Mouse (Mus musculus): ENCODE data around the gene Fnbp1.
"Not testable (repeated sequence)": the region's sequence is repeated elsewhere in the genome, so short reads cannot be mapped to it uniquely, and the experiment has no call there.

Gene Fnbp1

DNA sequence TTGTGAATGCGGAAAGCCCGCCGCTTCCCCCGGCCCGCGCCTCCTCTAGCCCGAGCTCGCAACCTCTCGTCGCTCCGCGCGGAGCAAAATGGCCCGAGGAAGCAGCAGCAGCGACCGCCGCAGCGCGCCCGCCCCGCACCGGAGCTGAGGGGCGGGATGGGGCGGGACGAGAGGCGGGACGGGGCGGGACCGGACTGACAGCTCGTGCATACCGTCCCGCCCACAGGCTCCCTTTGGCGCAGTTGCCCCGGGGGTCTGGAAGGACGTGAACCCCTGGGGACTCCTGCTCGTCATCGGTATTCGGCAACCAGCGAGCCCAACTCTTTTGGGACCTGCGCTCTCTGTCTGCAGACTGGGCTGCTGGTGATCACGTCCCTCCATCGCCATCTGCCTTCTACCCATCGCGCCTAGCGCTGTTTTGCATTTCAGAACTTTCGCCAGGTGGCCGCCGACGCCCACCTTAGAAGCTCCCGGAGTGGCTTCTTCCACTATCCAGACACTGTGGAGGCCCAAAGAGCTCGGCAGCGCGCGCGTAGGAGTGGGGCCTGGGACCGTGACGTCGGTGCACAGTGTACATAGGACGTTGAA lies at the start of gene Fnbp1:
TSS of gene Fnbp1 (minus strand) at position 142 of the 588 bp plus-strand sequence.
- peak; percentile 78 for DNase-seq (ENCODE audit: low spot score)

DNA sequence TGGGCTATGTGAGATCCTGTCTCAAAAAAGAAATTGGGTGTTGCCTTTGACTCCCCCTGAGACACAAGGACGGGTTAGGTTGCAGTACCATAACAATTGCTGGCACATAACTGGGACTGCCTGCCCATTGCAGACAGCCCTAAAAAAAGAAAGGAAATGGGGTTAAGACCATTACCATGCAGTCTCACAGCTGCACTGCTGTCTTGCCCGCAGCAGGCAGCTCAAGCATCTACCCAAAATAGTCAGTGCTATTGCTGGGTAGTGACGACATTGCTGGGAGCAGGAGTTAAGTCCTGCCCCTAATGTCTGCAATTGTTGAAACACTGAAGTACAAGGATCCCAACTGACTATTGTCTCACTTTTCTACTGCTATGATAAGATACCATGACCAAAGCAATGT lies 47.8 kb upstream of the Fnbp1 start:
- no peak for DNase-seq (ENCODE audit: low spot score)

DNA sequence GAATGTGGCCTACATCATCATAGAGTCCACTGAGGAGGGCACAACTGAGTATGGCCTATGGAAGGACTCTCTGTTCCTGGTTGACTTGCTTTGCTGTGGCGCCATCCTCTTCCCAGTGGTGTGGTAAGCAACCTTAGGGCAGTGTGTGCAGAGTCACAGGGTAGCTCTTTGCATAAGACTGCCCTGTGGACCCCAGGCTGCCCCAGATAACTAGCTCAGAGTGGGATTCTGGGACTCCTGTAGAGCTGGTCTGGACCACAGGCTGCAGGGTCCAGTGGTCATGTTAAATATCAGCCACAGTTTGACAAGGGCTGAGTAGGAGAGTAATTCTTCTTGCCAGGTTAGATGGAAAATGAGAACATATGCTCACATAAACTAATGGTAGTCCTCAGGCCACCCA lies 46.9 kb upstream of the Fnbp1 start:
- DNase-seq (ENCODE audit: low spot score) = no peak

DNA sequence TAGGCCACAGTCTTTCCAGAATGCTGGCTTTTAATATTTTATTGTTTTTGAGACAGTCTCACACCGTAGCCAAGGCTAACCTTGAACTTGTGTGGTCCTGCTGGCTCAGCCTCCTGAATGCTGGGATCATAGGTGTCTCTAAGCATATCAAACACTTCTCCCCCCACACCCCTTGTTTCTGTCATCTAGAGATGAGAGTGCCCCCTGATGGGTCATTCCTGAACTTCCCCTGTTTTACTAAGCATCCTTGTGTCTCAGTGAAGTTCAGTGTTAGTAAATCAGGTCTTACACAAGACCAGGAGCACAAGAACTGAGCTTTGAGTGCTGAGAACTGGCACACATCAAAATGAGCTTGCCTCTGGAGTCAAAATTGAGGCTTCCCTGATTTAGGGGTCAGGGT lies 42.0 kb upstream of the Fnbp1 start:
- DNase-seq (ENCODE audit: low spot score) = no peak

DNA sequence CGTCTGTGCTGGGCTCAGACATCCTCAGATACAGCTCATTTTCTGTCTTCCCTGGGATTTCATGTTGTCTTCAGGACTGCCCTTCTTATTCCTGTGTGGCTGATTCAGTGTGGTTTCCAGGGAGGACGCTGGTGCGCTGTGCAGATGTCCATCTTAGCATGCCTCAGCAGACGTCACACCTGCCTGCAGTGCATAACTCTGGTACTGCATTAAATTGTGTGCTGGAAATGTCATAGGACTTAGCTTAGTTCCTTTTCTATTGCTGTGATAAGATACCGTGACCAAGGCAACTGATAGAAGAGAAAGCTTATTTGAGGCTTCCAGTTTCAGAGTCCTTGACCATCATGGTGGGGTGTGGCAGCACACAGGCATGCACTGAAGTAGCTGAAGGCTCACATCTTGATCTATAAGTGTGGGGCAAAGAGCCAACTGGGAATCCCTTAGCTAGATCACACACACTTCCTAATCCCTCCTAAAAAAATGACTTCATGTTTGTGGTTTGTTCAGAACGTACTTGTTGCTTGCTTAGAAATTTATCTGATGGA lies 41.0 kb upstream of the Fnbp1 start:
- DNase-seq (ENCODE audit: low spot score) = no peak

DNA sequence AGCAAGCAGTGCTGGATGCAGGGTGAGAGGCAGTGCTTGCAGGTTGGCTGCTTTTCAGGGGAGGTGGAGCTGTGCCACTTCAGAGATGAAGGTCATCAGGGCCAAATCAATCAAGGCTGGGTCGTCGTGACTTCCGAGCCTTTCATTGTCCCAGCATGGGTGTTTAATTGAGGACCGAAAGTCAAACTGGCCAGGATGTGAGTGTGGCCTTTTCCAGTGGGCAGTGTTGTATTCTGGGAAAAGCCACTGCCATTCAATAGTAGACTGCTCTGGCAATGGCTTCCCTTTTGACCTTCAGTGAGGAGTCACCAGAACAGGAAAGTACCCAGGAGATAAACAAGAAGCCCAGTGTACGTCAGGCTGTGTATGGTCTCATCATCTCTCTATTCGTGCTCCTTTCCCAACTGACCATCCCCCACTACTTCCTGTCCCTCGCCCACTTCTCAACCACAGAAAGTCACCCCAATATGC lies 38.3 kb upstream of the Fnbp1 start:
- no peak for DNase-seq (ENCODE audit: low spot score)

DNA sequence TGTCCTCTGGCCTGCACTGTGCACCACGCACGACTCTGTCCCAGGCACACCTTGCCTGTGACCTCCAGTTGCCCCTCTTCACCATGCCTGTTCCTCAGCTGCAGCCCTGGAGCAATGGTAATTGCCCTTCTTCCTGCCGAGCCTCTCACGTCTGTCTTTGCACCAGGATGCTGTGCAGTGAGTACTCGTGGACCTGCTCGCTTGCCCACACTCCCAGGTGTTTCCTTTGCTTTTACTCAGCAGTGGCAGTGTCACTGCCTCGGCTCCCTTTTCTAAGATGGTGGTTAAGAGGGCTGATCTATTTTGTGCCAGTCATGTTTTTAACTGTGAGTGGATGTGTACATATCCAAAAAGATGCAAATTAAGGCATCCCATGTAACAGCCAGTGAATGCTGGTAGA lies 37.7 kb upstream of the Fnbp1 start:
- DNase-seq (ENCODE audit: low spot score) = no peak

DNA sequence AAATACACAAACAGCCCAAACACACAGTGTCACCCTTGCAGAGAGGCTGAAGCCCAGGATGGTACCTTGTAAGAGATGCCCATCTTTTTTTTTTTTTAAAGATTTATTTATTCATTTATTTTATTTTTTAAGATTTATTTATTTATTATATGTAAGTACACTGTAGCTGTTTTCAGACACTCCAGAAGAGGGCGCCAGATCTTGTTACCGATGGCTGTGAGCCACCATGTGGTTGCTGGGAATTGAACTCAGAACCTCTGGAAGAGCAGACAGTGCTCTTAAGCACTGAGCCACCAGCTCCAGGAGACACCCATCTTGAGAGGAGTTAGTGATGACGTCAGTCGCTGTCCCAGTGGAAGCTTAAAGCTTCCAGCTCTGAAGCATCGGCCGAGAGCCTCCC lies 36.8 kb upstream of the Fnbp1 start:
- DNase-seq (ENCODE audit: low spot score) = not testable (repeated sequence)

DNA sequence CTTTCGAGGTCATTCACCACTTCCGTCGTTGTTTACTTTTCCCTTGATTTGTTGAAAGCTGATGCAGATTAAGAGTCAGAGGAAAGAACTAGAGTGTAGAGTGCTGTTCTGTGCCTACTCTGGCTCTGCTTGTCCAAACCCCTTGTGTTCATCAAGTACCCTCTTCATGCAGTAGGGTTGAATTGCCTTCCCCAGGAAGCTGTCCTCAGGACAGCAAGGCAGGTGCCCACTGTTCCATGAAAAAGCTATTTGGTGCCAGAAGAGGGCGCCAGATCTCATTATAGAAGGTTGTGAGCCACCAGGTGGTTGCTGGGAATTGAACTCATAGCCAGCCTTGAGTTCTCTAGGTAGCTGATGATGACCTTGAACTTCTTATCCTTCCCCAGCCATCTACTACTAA lies 31.5 kb upstream of the Fnbp1 start:
- no peak for DNase-seq (ENCODE audit: low spot score)

DNA sequence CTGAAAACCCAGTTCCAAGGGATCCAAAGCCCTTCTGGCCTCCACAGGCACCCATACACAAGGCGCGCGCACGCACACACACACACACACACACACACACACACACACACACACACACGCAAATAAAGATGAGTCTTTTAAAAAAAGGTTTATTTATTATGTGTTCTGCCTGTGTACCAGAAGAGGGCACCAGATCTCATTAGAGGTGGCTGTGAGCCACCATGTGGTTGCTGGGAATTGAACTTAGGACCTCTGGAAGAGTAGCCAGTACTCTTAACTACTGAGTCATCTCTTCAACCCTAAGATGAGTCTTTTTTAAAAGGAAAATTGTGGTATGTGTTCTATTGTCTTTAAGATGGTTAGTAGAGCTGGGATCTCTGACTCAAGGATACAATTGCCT lies 30.7 kb upstream of the Fnbp1 start:
- no peak for DNase-seq (ENCODE audit: low spot score)

DNA sequence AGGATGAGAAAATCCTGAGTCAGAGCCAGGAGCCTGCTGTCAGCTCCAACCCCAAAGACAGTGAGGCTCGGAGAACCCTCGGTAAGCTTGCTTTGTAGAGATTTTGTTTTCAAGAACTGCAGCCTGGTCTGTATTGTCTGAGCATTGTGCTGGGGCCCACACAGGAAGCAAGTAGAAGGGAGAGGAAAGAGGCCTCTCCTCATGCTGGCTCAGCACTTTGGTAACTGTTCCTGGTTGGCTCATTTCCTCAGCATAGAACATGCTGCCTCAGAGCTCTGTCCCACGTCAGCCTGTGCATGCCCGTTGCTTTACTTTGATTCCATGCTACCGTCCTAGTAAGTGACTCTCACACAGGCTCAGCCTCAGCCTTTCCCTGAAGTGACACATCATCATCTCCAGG lies 30.2 kb upstream of the Fnbp1 start:
- DNase-seq (ENCODE audit: low spot score) = no peak

DNA sequence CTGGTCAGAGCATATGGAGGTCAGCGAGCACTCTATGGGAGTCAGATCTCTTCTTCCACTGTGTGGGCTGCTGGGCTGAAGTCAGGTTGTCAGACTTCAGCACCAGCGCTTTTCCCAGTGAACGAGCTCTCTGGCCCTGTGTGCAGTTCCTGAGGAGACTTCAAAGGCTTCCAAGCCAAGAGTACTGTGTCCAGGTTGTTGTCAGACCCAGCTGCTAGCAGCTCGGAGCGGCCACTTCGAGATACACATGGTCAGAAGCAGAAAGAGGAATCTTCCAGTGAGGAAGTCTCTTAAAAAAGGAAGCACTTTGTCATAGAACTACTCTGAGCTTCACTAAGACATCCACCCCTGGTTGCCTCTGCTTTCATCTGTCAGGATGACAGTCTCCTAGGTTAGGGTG lies 28.4 kb upstream of the Fnbp1 start:
- DNase-seq (ENCODE audit: low spot score) = no peak

DNA sequence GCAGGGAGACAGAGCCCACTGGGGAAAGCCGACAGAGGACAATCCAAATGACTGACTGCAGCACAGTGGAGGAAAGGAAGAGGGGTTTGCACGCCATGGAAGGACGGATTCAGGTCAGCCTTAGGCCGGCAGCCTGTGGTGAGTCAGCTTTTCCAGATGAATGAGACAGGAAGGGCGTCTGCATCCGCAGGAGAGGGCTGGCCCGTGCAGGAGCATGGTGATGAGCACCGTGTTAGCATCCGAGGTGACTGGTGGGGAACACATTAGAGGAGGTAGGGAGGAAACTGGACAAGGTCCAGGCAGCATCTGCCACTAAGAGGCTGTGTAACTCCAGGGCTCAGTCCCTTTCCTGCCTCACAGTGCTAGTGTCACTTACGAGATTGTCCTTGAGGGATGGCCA lies 27.2 kb upstream of the Fnbp1 start:
- DNase-seq (ENCODE audit: low spot score) = no peak

DNA sequence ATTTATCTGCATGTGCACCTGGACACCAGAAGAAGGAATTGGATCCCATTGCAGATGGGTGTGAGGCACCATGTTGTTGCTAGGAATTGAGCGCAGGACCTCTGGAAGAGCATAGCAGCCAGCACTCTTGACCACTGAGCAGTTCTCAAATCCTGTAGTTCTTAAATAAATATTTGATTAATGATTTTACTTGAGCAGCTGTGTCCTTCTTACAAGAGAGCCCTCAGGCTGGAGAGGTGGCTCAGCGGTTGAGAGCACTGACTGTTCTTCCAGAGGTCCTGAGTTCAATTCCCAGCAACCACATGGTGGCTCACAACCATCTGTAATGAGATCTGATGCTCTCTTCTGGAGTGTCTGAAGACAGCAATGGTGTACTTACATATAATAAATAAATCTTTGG lies 25.8 kb upstream of the Fnbp1 start:
- DNase-seq (ENCODE audit: low spot score) = not testable (repeated sequence)

DNA sequence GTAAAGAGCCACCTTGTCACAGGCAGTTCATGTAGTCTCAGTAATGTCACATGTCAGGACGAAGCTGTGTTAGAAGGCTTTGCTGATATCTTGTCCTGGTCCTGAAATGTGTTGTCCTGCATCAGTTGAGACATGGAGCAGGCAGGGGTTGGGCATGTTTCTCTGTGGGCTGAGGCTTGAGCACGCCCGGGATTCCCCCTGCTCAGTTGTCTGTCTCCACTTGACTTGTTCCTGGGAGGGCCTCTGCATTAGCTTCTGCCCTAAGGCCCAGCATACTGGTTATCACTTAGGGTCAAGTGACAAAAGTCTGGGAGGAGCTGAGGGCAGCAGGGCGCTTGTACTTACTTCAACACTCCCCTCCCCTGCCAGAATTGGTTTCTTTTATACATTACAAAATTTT lies 23.7 kb upstream of the Fnbp1 start:
- DNase-seq (ENCODE audit: low spot score) = no peak

DNA sequence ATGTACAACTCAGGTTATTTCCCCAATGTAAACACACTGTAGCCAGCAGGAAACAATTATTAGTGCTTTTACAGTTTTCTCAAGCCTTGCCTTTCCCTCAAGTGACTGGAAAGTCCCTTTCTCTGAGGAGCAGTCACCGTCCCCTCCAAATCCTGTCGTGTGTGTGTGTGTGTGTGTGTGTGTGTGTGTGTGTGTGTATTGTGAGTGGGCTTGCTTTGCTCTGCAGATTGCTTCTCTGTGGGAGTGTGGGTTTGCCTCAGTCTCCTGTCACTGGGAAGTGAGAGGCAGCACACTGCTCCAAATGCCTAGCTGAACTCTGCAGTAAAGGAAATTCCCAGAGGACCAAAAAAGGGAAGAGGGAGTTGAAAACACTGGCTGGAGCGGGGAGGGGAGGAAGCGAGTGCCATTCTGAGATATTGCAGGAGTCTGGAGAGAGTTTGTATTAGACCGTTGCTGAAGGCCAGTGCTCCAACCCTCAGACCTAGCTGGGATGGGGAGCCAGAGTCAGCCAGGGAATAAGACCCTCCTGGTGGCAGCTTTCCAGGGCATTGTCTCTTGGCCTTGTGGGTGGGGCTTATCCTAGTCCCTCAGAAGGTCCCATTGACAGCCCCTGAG lies 23.1 kb upstream of the Fnbp1 start:
- DNase-seq (ENCODE audit: low spot score) = no peak

DNA sequence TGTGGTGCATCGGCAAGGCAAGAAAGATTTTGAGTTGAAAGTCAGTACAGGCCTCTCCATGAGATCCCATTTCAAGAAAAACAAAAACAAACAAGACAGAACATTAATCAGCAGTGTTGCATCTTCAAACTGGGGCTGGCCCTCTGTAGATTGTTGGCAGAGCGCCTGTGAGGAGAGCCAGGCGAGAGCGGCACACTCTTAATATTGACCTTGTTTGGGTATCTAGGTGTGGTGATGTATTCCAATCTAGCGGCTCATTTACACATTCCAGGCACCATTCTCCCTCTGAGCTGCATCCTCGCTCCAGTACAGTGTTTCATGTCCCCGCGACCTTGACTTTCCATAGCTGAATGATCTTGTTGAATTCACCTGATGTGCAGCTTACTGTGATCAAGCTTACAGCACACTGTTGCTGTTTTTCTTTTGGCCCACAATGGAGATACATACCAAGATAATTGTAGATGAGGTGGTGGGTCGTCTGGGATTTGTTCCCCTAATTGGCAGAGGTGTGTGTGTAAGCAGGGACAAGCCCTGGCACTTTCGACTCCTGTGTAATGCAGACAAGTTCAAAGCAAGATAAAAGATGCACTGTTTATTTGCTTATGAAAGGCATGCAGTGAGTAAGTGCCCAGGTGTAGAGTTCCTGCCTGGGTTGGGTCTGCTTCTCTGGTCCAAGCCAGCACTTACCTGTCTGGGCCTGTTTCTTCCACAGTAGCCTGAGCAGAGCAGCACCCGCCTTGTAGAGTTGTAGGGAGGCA lies 21.7 kb upstream of the Fnbp1 start:
- no peak for DNase-seq (ENCODE audit: low spot score)

DNA sequence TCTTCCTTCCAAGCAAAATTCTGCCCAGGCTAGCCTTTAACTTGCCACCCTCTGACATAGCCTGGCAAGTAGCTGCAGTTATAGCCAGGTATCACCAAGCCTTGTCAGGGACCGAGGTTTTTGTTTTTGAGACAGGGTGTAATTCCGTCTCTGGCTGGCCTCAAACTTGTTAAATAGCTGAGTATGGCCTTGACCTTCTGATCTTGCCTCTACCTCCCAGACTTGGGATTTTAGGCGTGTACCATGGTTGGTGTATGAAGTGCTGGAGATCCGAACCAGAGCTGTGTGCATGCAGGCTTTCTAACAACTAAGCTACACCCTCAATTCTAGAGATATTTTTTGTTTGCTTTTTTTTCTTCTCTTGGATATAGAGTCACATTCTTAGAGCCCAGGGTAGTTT lies 19.8 kb upstream of the Fnbp1 start:
- no peak for DNase-seq (ENCODE audit: low spot score)

DNA sequence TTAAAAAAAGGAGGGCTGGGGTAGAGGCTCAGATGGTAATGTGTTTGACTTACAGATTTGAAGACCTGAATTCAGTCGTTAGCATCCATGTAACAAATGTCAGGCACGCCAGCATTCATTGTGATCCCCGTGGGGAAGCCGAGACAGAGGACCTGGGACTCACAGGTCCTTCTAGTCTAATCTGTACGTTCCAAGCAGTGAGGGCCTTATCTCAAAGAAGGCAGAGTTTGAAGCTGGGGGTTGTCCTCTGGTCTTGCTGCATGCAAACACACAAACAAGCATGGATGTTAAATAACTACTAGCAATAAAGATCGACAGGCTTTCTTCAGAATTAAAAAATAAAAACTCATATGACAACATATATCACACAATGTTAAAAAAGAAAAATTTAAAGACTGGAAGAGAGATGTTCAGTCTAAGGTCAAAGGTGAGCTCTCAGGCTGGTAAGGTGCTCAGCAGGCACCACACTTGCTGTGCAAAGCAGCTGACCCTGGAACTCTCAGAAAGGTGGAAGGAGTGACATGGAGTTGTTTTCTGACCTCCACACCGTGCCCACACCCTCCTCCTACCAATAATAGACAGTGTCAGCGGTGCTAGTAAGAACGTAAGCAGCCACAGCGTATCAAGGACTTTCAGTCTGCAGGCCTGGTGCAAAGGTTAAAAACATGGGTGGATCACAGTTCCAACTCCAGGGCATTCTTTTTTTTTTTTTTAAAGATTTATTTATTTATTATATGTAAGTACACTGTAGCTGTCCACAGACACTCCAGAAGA lies 18.5 kb upstream of the Fnbp1 start:
- no peak for DNase-seq (ENCODE audit: low spot score)

DNA sequence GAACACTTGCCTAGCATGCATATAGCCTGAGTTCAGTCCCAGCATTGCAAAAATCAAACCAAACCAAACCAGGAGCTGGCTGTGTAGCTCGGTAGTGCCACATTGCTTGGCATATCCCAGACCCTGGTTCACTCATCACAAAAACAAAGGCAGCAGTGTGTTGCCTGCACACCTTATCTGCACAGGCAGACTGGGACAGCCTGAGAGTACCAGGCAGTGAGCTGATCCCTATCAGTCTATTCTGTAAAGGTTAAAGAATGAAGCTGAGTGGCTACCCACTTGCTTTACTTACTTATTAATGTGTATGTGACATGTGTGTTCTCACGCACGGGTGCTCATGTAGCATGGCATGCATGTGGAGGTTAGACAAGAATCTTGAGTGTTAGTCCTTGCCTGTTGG lies 15.0 kb upstream of the Fnbp1 start:
- DNase-seq (ENCODE audit: low spot score) = no peak

DNA sequence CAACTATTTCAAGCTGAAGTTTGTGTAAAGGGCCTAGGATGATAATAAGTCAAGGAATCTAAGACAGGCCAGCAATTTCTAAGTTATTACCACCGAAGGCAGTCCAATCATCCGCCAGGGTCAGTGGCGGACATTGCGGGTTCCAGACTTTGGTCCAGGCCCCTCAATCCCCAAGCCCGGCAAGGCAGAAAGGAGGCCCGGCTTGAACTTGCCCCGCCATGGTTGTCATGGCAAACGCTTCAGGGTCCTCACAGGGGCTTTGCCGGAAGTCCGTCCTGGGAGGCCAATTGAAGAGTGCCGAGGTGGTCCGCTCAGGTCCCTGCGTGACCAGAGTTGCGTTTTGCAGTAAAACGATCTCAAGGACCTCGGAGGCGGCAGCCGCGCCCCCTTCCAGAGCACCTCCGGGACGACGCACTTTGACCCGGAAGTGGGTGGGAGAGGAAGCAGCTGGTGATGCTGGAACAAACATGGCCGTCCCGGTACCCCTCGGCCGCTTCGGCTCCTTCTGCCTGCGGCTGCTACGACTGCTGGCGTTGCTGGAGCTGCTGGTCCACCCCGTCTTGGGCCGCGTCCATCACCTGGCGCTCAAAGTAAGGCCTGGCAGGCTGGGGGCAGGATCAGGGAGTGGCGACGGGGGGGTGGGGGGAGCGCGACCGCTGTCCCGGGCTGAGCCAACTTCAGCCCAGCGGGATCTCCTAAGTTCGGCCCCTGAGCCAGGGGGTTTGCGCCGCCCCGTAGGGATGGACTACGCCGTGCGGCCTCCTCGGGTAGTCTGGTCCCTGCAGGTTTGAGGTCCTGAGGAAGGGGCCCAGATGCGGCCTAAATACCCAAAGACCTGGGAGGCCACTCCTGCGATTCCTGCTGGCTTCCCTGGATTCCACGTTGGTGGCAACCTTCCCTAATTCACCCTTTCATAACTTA lies 10.3 kb upstream of the Fnbp1 start, which contains the start of gene Gpr107:
TSS of gene Gpr107 (plus strand) at position 425 of the 921 bp plus-strand sequence.
- peak; percentile 70 for DNase-seq (ENCODE audit: low spot score)

Measured in spleen, adult 12 weeks (tissue).